Mouse (Mus musculus) heart, embryonic 14.5 days (tissue): ENCODE measurements at regions not wholly inside any gene's neighbourhood (a gene's known extent, or its start where the extent isn't known, plus 50 kb on each side); places are given as distances from the start of the nearest gene placed in this dataset.

ENCODE experiments used
- ATAC-seq: fragments of 200-750 bp; cut with Nextera tagmentation; 2 replicates; pipeline ENCODE4 v1.8.0; 2017; ENCODE audit warnings: low read depth, moderate TSS enrichment; ENCODE audit not compliant: insufficient number of reproducible peaks, insufficient read depth, low FRiP score
- H3K27ac ChIP-seq, 2 experiments: fragments of 200-500 bp in 1 of 2; fragments of 300-500 bp in 1 of 2; sonication (generic) in 1 of 2; replicated peaks in 1 of 2; 2 replicates each; pipeline ENCODE4 v1.5.1; 2012 to 2014; ENCODE audit warnings: low read depth in 2 of 2, low read length in 2 of 2, control low read depth in 1 of 2, mild to moderate bottlenecking in 1 of 2, mixed read lengths in 1 of 2; ENCODE audit not compliant: control insufficient read depth in 1 of 2, insufficient read depth in 1 of 2
- H3K27me3 ChIP-seq: fragments of 300-500 bp; sonication (generic); 2 replicates; pipeline ENCODE4 v1.6.1; 2014; ENCODE audit warnings: mild to moderate bottlenecking, low read length, control low read depth; ENCODE audit not compliant: control insufficient read depth, insufficient read depth
- H3K36me3 ChIP-seq: fragments of 300-500 bp; sonication (generic); 2 replicates; pipeline ENCODE4 v1.6.1; 2014; ENCODE audit warnings: mild to moderate bottlenecking, control low read depth, low read length, mixed read lengths; ENCODE audit not compliant: control insufficient read depth, insufficient read depth
- H3K4me1 ChIP-seq, 2 experiments: fragments of 200-500 bp in 1 of 2; fragments of 300-500 bp in 1 of 2; sonication (generic) in 1 of 2; 2 replicates each; pipeline ENCODE4 v1.6.1; 2012 to 2014; ENCODE audit warnings: low read length in 2 of 2, control low read depth in 1 of 2, mixed read lengths in 1 of 2; ENCODE audit not compliant: control insufficient read depth in 2 of 2, insufficient read depth in 2 of 2
- H3K4me2 ChIP-seq: fragments of 300-500 bp; sonication (generic); 2 replicates; pipeline ENCODE4 v1.6.1; 2014; ENCODE audit warnings: mild to moderate bottlenecking, low read length
- H3K4me3 ChIP-seq, 2 experiments: fragments of 200-500 bp in 1 of 2; fragments of 300-500 bp in 1 of 2; sonication (generic) in 1 of 2; 2 replicates each; pipeline ENCODE4 v1.5.1; 2012 to 2014; ENCODE audit warnings: low read length in 2 of 2, mild to moderate bottlenecking in 2 of 2, control low read depth in 1 of 2, low read depth in 1 of 2, moderate library complexity in 1 of 2; ENCODE audit not compliant: control insufficient read depth in 1 of 2, insufficient read depth in 1 of 2
- H3K9ac ChIP-seq: fragments of 300-500 bp; sonication (generic); 2 replicates; pipeline ENCODE4 v1.6.1; 2014; ENCODE audit warnings: mild to moderate bottlenecking, low read length
- H3K9me3 ChIP-seq: fragments of 300-500 bp; sonication (generic); 2 replicates; pipeline ENCODE4 v1.6.1; 2016; ENCODE audit warnings: low read length, control low read depth; ENCODE audit not compliant: control insufficient read depth
- WGBS: fragments of 180-500 bp; shearing (Covaris S2); extraction: QIAGEN DNeasy Blood & Tissue Kit; methylation state at CpG from one replicate; pipeline ENCODE4 v1.1.7; 2014; 5-methylcytosine and 5-hydroxymethylcytosine counted together

GRCm38 (mm10) chr11:23996250-23996649 lies 78.6 kb downstream of the A830031A19Rik start:
- Histone ChIP-seq H3K27ac (no peak overlapping the region), H3K4me1 (no peaks in the 10 kb centered on the region), H3K36me3 (no peaks in the 10 kb centered on the region), H3K9me3 (no peaks in the 10 kb centered on the region), H3K27me3 (no peaks in the 10 kb centered on the region), H3K4me2 (no peak overlapping the region), H3K4me3 (no peak overlapping the region), H3K9ac (no peak overlapping the region)
- no peak for ATAC-seq
- WGBS, result 75% methylated on average over 9 of the region's 9 CpGs

DNA sequence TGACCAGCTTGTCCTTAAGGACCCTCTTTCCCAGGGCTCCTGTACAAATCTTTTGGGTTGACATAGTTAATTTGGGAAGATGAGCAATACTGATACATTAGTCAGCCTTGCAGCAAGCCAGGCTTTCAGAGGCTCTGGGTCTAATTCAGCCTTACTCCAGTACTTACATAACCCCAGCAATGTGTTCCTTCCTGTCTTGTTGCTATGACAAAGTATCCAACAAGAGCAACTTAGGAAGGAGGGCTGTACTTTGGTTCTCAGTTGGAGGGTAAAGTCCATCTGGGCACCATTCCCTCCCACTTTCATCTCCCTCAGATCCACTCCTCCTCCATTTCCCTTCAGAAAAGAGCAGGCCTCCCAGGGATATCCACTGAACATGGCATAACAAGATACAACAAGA lies 80.7 kb downstream of the A830031A19Rik start:
- Histone ChIP-seq H3K4me2 (no peak overlapping the region), H3K36me3 (no peaks in the 10 kb centered on the region), H3K9me3 (no peaks in the 10 kb centered on the region), H3K27ac (no peak overlapping the region), H3K9ac (no peak overlapping the region), H3K4me1 (no peaks in the 10 kb centered on the region), H3K27me3 (no peaks in the 10 kb centered on the region), H3K4me3 (no peak overlapping the region)
- ATAC-seq, result no peak

- no peak for ATAC-seq
- Histone ChIP-seq H3K4me1 (0 out of 4 replicates have a peak, but pooled peaks cover 0 to 4% of the 10 kb centered on the region in 2 experiments), H3K4me2 (no peak overlapping the region), H3K27me3 (no peaks in the 10 kb centered on the region), H3K9ac (no peak overlapping the region), H3K4me3 (no peak overlapping the region), H3K36me3 (no peaks in the 10 kb centered on the region), H3K9me3 (no peaks in the 10 kb centered on the region), H3K27ac (no peak overlapping the region)
- 58% methylated on average over 7 of the region's 7 CpGs for WGBS
These were observed 87.1 kb downstream of the A830031A19Rik start for GRCm38 (mm10) chr11:23987532-23988450.

- WGBS, result 80% methylated on average over 3 of the region's 3 CpGs
- H3K4me2 ChIP-seq, result no peak overlapping the region
- no peaks in the 10 kb centered on the region for H3K27me3 ChIP-seq
- H3K9ac ChIP-seq, result no peak overlapping the region
- no peak overlapping the region for H3K4me3 ChIP-seq
- H3K9me3 ChIP-seq, result no peaks in the 10 kb centered on the region
- no peaks in the 10 kb centered on the region for H3K36me3 ChIP-seq
- no peak overlapping the region for H3K27ac ChIP-seq
- H3K4me1 ChIP-seq, result 0 out of 4 replicates have a peak, but pooled peaks cover 0 to 4% of the 10 kb centered on the region in 2 experiments
- no peak for ATAC-seq
These were observed 89.6 kb downstream of the A830031A19Rik start for GRCm38 (mm10) chr11:23985231-23985630.

GRCm38 (mm10) chr11:23979332-23979731 lies 84.3 kb upstream of the Papolg start:
- no peak overlapping the region for H3K9ac ChIP-seq
- H3K9me3 ChIP-seq, result no peaks in the 10 kb centered on the region
- H3K27me3 ChIP-seq, result no peaks in the 10 kb centered on the region
- H3K4me2 ChIP-seq, result no peak overlapping the region
- H3K4me3 ChIP-seq, result no peak overlapping the region
- ATAC-seq, result no peak
- no peaks in the 10 kb centered on the region for H3K36me3 ChIP-seq
- H3K27ac ChIP-seq, result no peak overlapping the region
- 15% methylated on average over 5 of the region's 5 CpGs for WGBS
- peaks cover 3 to 7% of the 10 kb centered on the region in 2 experiments; a peak in 2 of 4 replicates for H3K4me1 ChIP-seq

- no peak for ATAC-seq
- 61% methylated on average over 5 of the region's 5 CpGs for WGBS
- no peak overlapping the region for H3K27ac ChIP-seq
These were observed 83.2 kb upstream of the Papolg start for GRCm38 (mm10) chr11:23978300-23978699.

GRCm38 (mm10) chr11:23977096-23977495 lies 82.0 kb upstream of the Papolg start:
- ATAC-seq, result no peak
- Histone ChIP-seq H3K9ac (no peak overlapping the region), H3K4me2 (no peak overlapping the region), H3K27me3 (no peaks in the 10 kb centered on the region), H3K27ac (no peak overlapping the region), H3K4me3 (no peak overlapping the region), H3K4me1 (peaks cover 2 to 3% of the 10 kb centered on the region in 2 experiments; a peak in 2 of 4 replicates), H3K9me3 (no peaks in the 10 kb centered on the region), H3K36me3 (no peaks in the 10 kb centered on the region)
- 52% methylated on average over 8 of the region's 8 CpGs for WGBS

More at GRCm38 (mm10) chr11:23978300-23978699, 83.2 kb upstream of the Papolg start:
- H3K4me1 ChIP-seq, result peaks cover 3 to 6% of the 10 kb centered on the region in 2 experiments; a peak in 2 of 4 replicates
- H3K27me3 ChIP-seq, result no peaks in the 10 kb centered on the region
- H3K36me3 ChIP-seq, result no peaks in the 10 kb centered on the region
- H3K9me3 ChIP-seq, result no peaks in the 10 kb centered on the region
- no peak overlapping the region for H3K4me2 ChIP-seq
- no peak overlapping the region for H3K9ac ChIP-seq
- no peak overlapping the region for H3K4me3 ChIP-seq
